Mouse (Mus musculus) thymus, adult 18-20 months (tissue): Measurements from ENCODE around the gene Olfr1132.
"Not testable (repeated sequence)": the region's sequence is repeated elsewhere in the genome, so short reads cannot be mapped to it uniquely, and the experiment has no call there.

Experiments
- DNase-seq, 2 experiments: peaks; one replicate each; pipeline ENCODE4 v3.0.0; 2022; ENCODE audit warnings: mixed read lengths in 2 of 2

Gene Olfr1132

DNA sequence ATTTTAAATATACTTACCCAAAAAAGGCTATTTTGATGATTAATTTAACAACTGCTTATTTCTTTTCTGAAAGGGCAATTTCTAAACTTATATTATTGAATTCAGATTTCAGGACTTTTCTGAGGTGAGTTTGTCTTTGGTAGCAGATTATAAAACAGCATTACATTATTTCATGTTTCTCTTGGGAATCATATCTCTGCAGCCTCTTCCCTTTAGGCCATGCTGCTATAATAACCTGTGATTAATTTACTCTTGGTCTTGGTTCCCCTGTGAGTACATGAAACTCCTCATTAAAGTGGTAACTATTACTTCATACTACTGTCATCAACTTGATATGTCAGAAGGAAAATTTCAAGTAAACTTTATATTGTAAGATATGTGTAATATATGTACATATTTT lies at the start of gene Olfr1132:
TSS of gene Olfr1132 (minus strand) at position 101 of the 400 bp plus-strand sequence.
- no peak for DNase-seq

DNA sequence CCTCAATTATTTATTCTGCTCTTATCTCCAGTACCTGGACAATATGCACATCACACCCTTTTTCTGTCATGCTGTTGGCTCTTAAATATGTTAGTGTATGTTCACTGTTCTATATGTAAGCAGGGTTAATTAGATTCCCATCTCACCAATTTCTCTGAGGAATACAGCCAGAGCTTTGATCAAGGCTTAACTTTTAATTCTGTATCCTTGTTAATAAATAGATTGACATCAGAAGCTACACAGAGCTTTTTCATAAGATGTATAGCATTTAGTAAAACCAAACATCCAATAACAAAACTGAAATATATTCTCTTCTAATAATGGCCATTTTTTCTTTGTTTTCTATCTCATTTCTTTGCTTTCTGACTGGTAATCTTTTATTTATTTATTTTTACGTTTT lies 36.2 kb upstream of the Olfr1132 start, which contains the start of gene Olfr1135:
TSS of gene Olfr1135 (minus strand) at position 101 of the 400 bp plus-strand sequence.
- DNase-seq = no peak

DNA sequence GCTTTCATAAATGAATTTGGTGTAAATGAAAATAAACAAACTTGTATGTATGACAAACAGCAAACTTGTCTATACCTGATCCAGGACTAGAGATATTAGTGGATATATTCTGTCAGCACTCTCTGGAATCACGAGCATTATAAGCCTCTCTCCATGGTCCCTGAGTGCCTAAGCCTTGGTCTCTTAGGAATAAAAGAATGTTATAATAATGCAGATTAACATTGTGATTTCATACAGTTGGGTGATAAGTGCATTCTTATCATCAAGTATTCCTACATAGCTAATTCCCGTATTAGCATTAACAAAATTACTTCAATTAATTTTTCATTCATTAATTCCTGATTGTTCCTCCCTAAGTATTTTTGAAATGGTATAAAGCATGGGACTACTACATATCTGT lies 21.0 kb upstream of the Olfr1132 start, which contains the start of gene Olfr1134:
TSS of gene Olfr1134 (minus strand) at position 101 of the 400 bp plus-strand sequence.
- no peak for DNase-seq

DNA sequence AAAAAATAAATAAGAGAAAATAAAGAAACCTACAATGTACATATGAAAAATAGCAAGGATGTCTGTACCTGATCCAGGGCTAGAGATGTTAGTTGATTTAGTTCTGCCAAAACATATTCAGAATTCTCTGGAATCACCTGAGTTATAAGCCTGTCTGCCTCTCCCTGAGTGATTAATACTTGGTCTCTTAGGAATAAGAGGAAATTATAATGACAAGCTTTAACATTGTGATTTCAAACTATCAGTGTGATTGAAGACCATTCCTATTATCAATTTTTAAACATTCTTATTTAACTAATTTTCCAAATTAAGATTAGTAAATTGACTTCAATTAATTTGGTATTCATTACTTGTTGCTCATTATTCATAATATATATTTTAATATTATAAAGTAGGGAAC lies 9.9 kb upstream of the Olfr1132 start, which contains the start of gene Olfr1133:
TSS of gene Olfr1133 (minus strand) at position 101 of the 400 bp plus-strand sequence.
- no peak for DNase-seq

DNA sequence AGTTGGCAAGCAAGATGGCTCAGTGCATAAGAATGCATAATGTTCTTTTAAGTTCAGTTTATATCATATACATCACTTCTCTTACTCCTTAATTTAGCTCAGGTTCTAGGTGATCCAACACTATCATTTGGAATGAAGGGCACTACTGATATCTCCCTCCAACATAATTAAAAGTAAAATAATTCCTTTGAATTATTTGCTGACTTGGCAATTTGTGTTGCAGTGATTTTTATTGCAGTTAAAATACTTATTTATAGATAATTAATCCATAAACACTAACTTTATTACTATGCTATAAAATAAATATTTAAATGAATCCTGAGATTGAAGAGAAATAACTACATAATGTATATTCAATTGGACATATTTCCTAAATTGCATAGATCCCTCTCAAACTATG lies 5.1 kb upstream of the Olfr1132 start:
- DNase-seq = no peak

DNA sequence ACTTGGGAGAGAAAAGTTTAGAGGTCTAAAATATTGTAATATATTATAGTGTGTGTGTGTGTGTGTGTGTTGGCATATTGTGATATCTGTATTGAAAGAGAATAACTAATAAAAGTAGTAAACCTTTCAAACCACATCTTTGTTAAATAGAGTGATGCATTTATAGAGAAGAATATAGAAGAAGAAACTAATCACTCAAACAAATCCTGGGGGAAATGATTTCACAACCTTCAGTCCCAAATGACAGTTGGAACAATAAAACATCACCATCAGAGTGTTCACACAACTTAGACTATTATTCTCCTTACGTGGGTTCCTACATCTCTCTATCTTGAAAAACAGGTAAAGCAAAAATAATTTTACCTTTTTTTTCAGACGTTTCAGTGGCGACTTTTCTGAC lies 10.5 kb downstream of the Olfr1132 start, which contains the start of gene Olfr1131:
TSS of gene Olfr1131 (plus strand) at position 301 of the 400 bp plus-strand sequence.
- DNase-seq = no peak

DNA sequence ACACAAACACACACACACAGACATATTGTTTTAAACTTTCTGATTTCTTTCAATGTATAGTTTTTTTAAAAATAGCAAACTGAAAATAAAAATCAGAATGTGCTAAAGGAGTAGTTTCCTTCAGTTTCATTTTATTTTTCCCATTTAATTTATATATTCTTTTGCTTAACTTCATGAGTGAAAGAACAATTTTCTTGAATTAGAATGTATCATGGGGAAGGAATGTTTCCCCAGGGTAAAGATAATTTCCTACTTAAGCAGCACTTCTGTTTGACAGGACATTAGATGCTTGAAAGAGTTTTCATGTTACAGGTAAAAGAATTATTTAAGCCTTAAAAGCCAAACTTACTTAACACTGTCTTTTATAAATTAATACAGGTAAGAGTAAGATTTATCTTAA lies 31.4 kb downstream of the Olfr1132 start, which contains the start of gene Olfr1130:
TSS of gene Olfr1130 (plus strand) at position 301 of the 400 bp plus-strand sequence.
- DNase-seq = not testable (repeated sequence)
